9 mouse cellular contexts compared by ENCODE assay signal in genomic region chr2:32082229-32082628, GRCm38 (mm10). TPM values are rescaled to one million over a fixed set of nuclear protein-coding genes. Genes with fewer than 3 reads are reported as not detected.
DNase-seq lines count a peak whose midpoint lies in the region; ATAC-seq and TF ChIP-seq lines count a peak whose summit lies in the region.
"Had no signal": no experiment of that assay in that cellular context is flagged by ENCODE, and none has a peak within 500 bp of the region (broad histone marks: within the 10 kb centered on the region; RNA-seq: fewer than 3 reads in every experiment).

No protein-coding gene starts in this region.

- H3K4me3 ChIP-seq in gastrocnemius, adult 2 months: peak overlapping the region; percentile 88
- H3K4me3 ChIP-seq in testis, adult 2 months (ENCODE audit: control insufficient read depth, low read depth, low read length): peak overlapping the region; percentile 76
- peak overlapping the region; percentile 90 for H3K4me3 ChIP-seq in liver, postnatal 0 days (ENCODE audit: low read depth, low read length)

- no peak for ATAC-seq in liver, postnatal 0 days

- no peaks in the 10 kb centered on the region for H3K36me3 ChIP-seq in testis, adult 2 months (ENCODE audit: control insufficient read depth, insufficient read depth, low read length)
- no peaks in the 10 kb centered on the region; the same call in 1 of the 2 replicates for H3K36me3 ChIP-seq in liver, postnatal 0 days (replicated peaks; ENCODE audit: insufficient read depth, low read length)

- 58% methylated on average over 1 of the region's 2 CpGs for WGBS in liver, postnatal 0 days (ENCODE audit: insufficient replicate concordance)

- H3K4me1 ChIP-seq in testis, adult 2 months (ENCODE audit: control insufficient read depth, insufficient read depth, low read length): peaks cover 19% of the 10 kb centered on the region
- peaks cover 52% of the 10 kb centered on the region for H3K4me1 ChIP-seq in liver, postnatal 0 days (ENCODE audit: insufficient read depth)

- H3K4me2 ChIP-seq in liver, postnatal 0 days (ENCODE audit: low read depth, low read length): peak overlapping the region; percentile 100

- no peak for TF ChIP-seq EP300 in liver, postnatal 0 days (IDR thresholded peaks at IDR 0.05; ENCODE audit: low read depth)

- no peaks in the 10 kb centered on the region for H3K9me3 ChIP-seq in liver, postnatal 0 days (ENCODE audit: low read length)

- peak overlapping the region; percentile 93 for H3K27ac ChIP-seq in gastrocnemius, adult 2 months
- no peak overlapping the region for H3K27ac ChIP-seq in testis, adult 2 months (ENCODE audit: control insufficient read depth, insufficient read depth, low read depth, low read length)
- H3K27ac ChIP-seq in liver, postnatal 0 days (ENCODE audit: low read depth): peak overlapping the region; percentile 79

- H3K27me3 ChIP-seq in testis, adult 2 months (ENCODE audit: control insufficient read depth, insufficient read depth, low read length): no peaks in the 10 kb centered on the region
- peaks cover 16% of the 10 kb centered on the region; the same call in 1 of the 2 replicates for H3K27me3 ChIP-seq in liver, postnatal 0 days (ENCODE audit: insufficient read depth, low read length)

- peak overlapping the region; percentile 71 for H3K9ac ChIP-seq in liver, postnatal 0 days (replicated peaks)

- no peak for TF ChIP-seq CTCF in gastrocnemius, adult 2 months (IDR thresholded peaks at IDR 0.05)
- TF ChIP-seq CTCF in testis, adult 2 months (IDR thresholded peaks at IDR 0.05; ENCODE audit: control insufficient read depth, insufficient read depth, insufficient replicate concordance, low read depth, low read length): no peak
- TF ChIP-seq CTCF in liver, postnatal 0 days (IDR thresholded peaks at IDR 0.05; ENCODE audit: low read depth): no peak

- no peak for TF ChIP-seq POLR2A in testis, adult 2 months (IDR thresholded peaks at IDR 0.05; ENCODE audit: control insufficient read depth, low read depth, low read length)

- intact Hi-C loops in gastrocnemius, adult 2 months (cut with DNase I): loop anchor here (2.0 kb wide), 1 partner anchor 37 kb away; no protein-coding TSS in a partner anchor

- no peak for DNase-seq in gastrocnemius, adult 2 months
- no peak for DNase-seq in gastrocnemius, postnatal 25 days
- DNase-seq in testis, postnatal 14 days (ENCODE audit: low spot score): no peak
- DNase-seq in liver, postnatal 0 days: no peak
- no peak for DNase-seq in retina, postnatal 1 day
- no peak for DNase-seq in cerebellum, postnatal 14 days
- no peak for DNase-seq in right cerebral cortex, postnatal 10 days (ENCODE audit: low spot score in 2 of 2)

RNA-seq across cellular contexts. Expression of gene Fam78a, which starts 2.4 kb away (rescaled TPM):
- 10 to 100 TPM in 1 of 2 experiments, 1 to 10 TPM in 1; 9.9 to 12.0 TPM for total RNA-seq in gastrocnemius, adult 2 months (2021)
- total RNA-seq in gastrocnemius, postnatal 25 days (2021): 10 to 100 TPM; 15.1 to 15.9 TPM
- 276 and 286 TPM in 2 replicates for polyA plus RNA-seq in testis, adult 2 months (2012; rRNA removed)
- 3.8 and 4.3 TPM in 2 replicates for polyA plus RNA-seq in liver, postnatal 0 days (2015; fragmentation: Nextera tagmentation; extraction: Ambion mirVana)
- polyA plus RNA-seq: C2C12 had no signal

RNA-seq across cellular contexts. Expression of gene Plpp7, which starts 13.1 kb away (rescaled TPM):
- total RNA-seq in gastrocnemius, adult 2 months (2021): 100 to 1,000 TPM; 109 to 120 TPM
- total RNA-seq in gastrocnemius, postnatal 25 days (2021): 10 to 100 TPM; 90.9 to 97.0 TPM
- polyA plus RNA-seq in testis, adult 2 months (2012; rRNA removed): 4.6 and 4.7 TPM in 2 replicates
- polyA plus RNA-seq in liver, postnatal 0 days (2015; fragmentation: Nextera tagmentation; extraction: Ambion mirVana): 1.6 and 1.7 TPM in 2 replicates
